Comparison of ENCODE assay signal across 28 mouse cellular contexts in genomic region chr5:131458700-131459099, GRCm38 (mm10).
DNase-seq lines count a peak whose midpoint lies in the region; ATAC-seq and TF ChIP-seq lines count a peak whose summit lies in the region.
"Had no signal": no experiment of that assay in that cellular context is flagged by ENCODE, and none has a peak within 500 bp of the region (broad histone marks: within the 10 kb centered on the region; RNA-seq: fewer than 3 reads in every experiment).

No protein-coding gene starts in this region.

- H3K36me3 ChIP-seq in forebrain, embryonic 13.5 days (ENCODE audit: poor library complexity, severe bottlenecking), result peaks cover 93% of the 10 kb centered on the region
- peaks cover 22% of the 10 kb centered on the region for H3K36me3 ChIP-seq in forebrain, embryonic 11.5 days (ENCODE audit: control insufficient read depth, insufficient read depth, low read length)
- H3K36me3 ChIP-seq in hindbrain, postnatal 0 days (ENCODE audit: insufficient read depth, low read length), result peaks cover 23% of the 10 kb centered on the region; the same call in 1 of the 2 replicates
- peaks cover 33% of the 10 kb centered on the region for H3K36me3 ChIP-seq in hindbrain, embryonic 16.5 days (ENCODE audit: control insufficient read depth, insufficient read depth, low read length)
- H3K36me3 ChIP-seq: G1E; liver, embryonic 13.5 days had no signal

- no peak overlapping the region; the same call in 1 of the 2 replicates for H3K9ac ChIP-seq in forebrain, embryonic 13.5 days
- no peak overlapping the region for H3K9ac ChIP-seq in forebrain, embryonic 11.5 days (ENCODE audit: low read length)
- no peak overlapping the region for H3K9ac ChIP-seq in hindbrain, postnatal 0 days (replicated peaks; ENCODE audit: low read length)
- no peak overlapping the region for H3K9ac ChIP-seq in hindbrain, embryonic 16.5 days (ENCODE audit: low read depth, low read length)
- H3K9ac ChIP-seq: embryonic facial prominence, embryonic 15.5 days; heart, embryonic 15.5 days; limb, embryonic 15.5 days; liver, embryonic 13.5 days had no signal

- no peak for ATAC-seq in forebrain, embryonic 13.5 days
- ATAC-seq in forebrain, embryonic 11.5 days (replicated peaks; ENCODE audit: low FRiP score), result no peak
- no peak for ATAC-seq in hindbrain, postnatal 0 days
- no peak for ATAC-seq in hindbrain, embryonic 16.5 days
- ATAC-seq: intestine, postnatal 0 days; lung, postnatal 0 days had no signal

- H3K27me3 ChIP-seq in forebrain, embryonic 13.5 days, result no peaks in the 10 kb centered on the region
- no peaks in the 10 kb centered on the region for H3K27me3 ChIP-seq in forebrain, embryonic 11.5 days (ENCODE audit: control insufficient read depth, insufficient read depth, low read length)
- H3K27me3 ChIP-seq in hindbrain, postnatal 0 days (ENCODE audit: insufficient read depth, low read length), result no peaks in the 10 kb centered on the region
- H3K27me3 ChIP-seq in hindbrain, embryonic 16.5 days (replicated peaks; ENCODE audit: control insufficient read depth, insufficient read depth, low read length), result no peaks in the 10 kb centered on the region
- H3K27me3 ChIP-seq: embryonic facial prominence, embryonic 15.5 days; heart, embryonic 15.5 days; limb, embryonic 15.5 days; liver, embryonic 13.5 days; megakaryocyte, embryonic 14.5 days had no signal

- no peak for DNase-seq in forebrain, embryonic 11.5 days (ENCODE audit: low spot score)
- DNase-seq in hindbrain, postnatal 0 days (ENCODE audit: low spot score), result no peak
- DNase-seq in retina, postnatal 1 day, result peak; percentile 59
- no peak for DNase-seq in retina, embryonic 14.5 days (ENCODE audit: low spot score)
- DNase-seq in kidney, adult 9 months, result no peak
- no peak for DNase-seq in left cerebral cortex, postnatal 4 days
- DNase-seq: adrenal gland, adult 8-10 months; cerebellum, adult 8-10 months; cerebellum, postnatal 25 days; gastrocnemius, postnatal 25 days; heart, adult 11 months; kidney, postnatal 14 days; liver, embryonic 13.5 days; lung, adult 18-20 months; lung, postnatal 4 days; right cerebral cortex, postnatal 14 days had no signal

- H3K4me3 ChIP-seq in forebrain, embryonic 13.5 days, result no peak overlapping the region
- no peak overlapping the region for H3K4me3 ChIP-seq in forebrain, embryonic 11.5 days (ENCODE audit: low read depth, low read length)
- no peak overlapping the region for H3K4me3 ChIP-seq in hindbrain, postnatal 0 days (ENCODE audit: low read length)
- H3K4me3 ChIP-seq in hindbrain, embryonic 16.5 days (ENCODE audit: low read length), result no peak overlapping the region
- H3K4me3 ChIP-seq: embryonic facial prominence, embryonic 10.5 days; embryonic facial prominence, embryonic 15.5 days; heart, embryonic 10.5 days; heart, embryonic 15.5 days; left cerebral cortex, adult 2 months; limb, embryonic 15.5 days; liver, embryonic 13.5 days; megakaryocyte, embryonic 14.5 days had no signal

- H3K27ac ChIP-seq in forebrain, embryonic 13.5 days, result peak overlapping the region; percentile 80
- H3K27ac ChIP-seq in forebrain, embryonic 11.5 days (ENCODE audit: low read depth, low read length), result no peak overlapping the region
- H3K27ac ChIP-seq in hindbrain, postnatal 0 days, result peak overlapping the region; percentile 41; the same call in 1 of the 2 replicates
- H3K27ac ChIP-seq in hindbrain, embryonic 16.5 days (ENCODE audit: low read depth, low read length), result no peak overlapping the region
- H3K27ac ChIP-seq: embryonic facial prominence, embryonic 10.5 days; embryonic facial prominence, embryonic 15.5 days; heart, embryonic 10.5 days; heart, embryonic 15.5 days; left cerebral cortex, adult 2 months; limb, embryonic 15.5 days; liver, embryonic 13.5 days had no signal

- intact Hi-C loops in left cerebral cortex, postnatal 4 days (cut with DNase I), result no loop called here

- H3K9me3 ChIP-seq in forebrain, embryonic 13.5 days (replicated peaks), result no peaks in the 10 kb centered on the region
- no peaks in the 10 kb centered on the region for H3K9me3 ChIP-seq in forebrain, embryonic 11.5 days (ENCODE audit: control insufficient read depth, low read length)
- H3K9me3 ChIP-seq in hindbrain, postnatal 0 days (ENCODE audit: low read length), result no peaks in the 10 kb centered on the region
- no peaks in the 10 kb centered on the region for H3K9me3 ChIP-seq in hindbrain, embryonic 16.5 days (ENCODE audit: control insufficient read depth, low read length)
- H3K9me3 ChIP-seq: embryonic facial prominence, embryonic 10.5 days; embryonic facial prominence, embryonic 15.5 days; heart, embryonic 10.5 days; heart, embryonic 15.5 days; limb, embryonic 15.5 days; liver, embryonic 13.5 days had no signal

- H3K4me2 ChIP-seq in forebrain, embryonic 13.5 days, result no peak overlapping the region
- H3K4me2 ChIP-seq in forebrain, embryonic 11.5 days (ENCODE audit: low read depth, low read length, severe bottlenecking), result no peak overlapping the region
- no peak overlapping the region for H3K4me2 ChIP-seq in hindbrain, postnatal 0 days (ENCODE audit: low read depth, low read length)
- no peak overlapping the region for H3K4me2 ChIP-seq in hindbrain, embryonic 16.5 days (ENCODE audit: low read length)
- H3K4me2 ChIP-seq: embryonic facial prominence, embryonic 15.5 days; heart, embryonic 15.5 days; limb, embryonic 15.5 days; liver, embryonic 13.5 days had no signal

- TF ChIP-seq CTCF in hindbrain, postnatal 0 days (IDR thresholded peaks at IDR 0.05; ENCODE audit: low read depth), result no peak

- 52% methylated on average over 6 of the region's 6 CpGs for WGBS in forebrain, embryonic 13.5 days
- 59% methylated on average over 6 of the region's 6 CpGs for WGBS in forebrain, embryonic 11.5 days
- 51% methylated on average over 6 of the region's 6 CpGs for WGBS in hindbrain, postnatal 0 days
- WGBS in hindbrain, embryonic 16.5 days, result 72% methylated on average over 6 of the region's 6 CpGs

- peaks cover 58% of the 10 kb centered on the region for H3K4me1 ChIP-seq in forebrain, embryonic 13.5 days
- no peaks in the 10 kb centered on the region; the same call in none of the 2 replicates for H3K4me1 ChIP-seq in forebrain, embryonic 11.5 days (replicated peaks; ENCODE audit: control insufficient read depth, insufficient read depth, low read length)
- H3K4me1 ChIP-seq in hindbrain, postnatal 0 days (ENCODE audit: insufficient read depth, low read length), result peaks cover 9% of the 10 kb centered on the region; the same call in 1 of the 2 replicates
- peaks cover 1% of the 10 kb centered on the region; the same call in 1 of the 2 replicates for H3K4me1 ChIP-seq in hindbrain, embryonic 16.5 days (ENCODE audit: control insufficient read depth, insufficient read depth, low read depth, low read length)
- H3K4me1 ChIP-seq: embryonic facial prominence, embryonic 10.5 days; embryonic facial prominence, embryonic 15.5 days; heart, embryonic 10.5 days; heart, embryonic 15.5 days; limb, embryonic 15.5 days; liver, embryonic 13.5 days; megakaryocyte, embryonic 14.5 days had no signal

Comparison
In these comparisons a context has a peak if more than half of its experiments do, and no peak if none do; other contexts are left out.
1. H3K27ac ChIP-seq: peak in forebrain, embryonic 13.5 days (single experiment) and hindbrain, postnatal 0 days (single experiment); none in forebrain, embryonic 11.5 days (single experiment) and hindbrain, embryonic 16.5 days (single experiment).